Mouse (Mus musculus) midbrain, embryonic 12.5 days (tissue): Measurements from ENCODE around the gene Pknox2. TPM values are rescaled to one million over a fixed set of nuclear protein-coding genes. Genes with fewer than 3 reads are reported as not detected.

Source experiments
- ATAC-seq: fragments of 200-750 bp; cut with Nextera tagmentation; 2 replicates; pipeline ENCODE4 v1.8.0; 2017; ENCODE audit warnings: low read depth, moderate TSS enrichment, moderate library complexity; ENCODE audit not compliant: low FRiP score
- H3K27ac ChIP-seq: fragments of 300-500 bp; sonication (generic); replicated peaks from 2 replicates; pipeline ENCODE4 v1.5.1; 2016; ENCODE audit warnings: mild to moderate bottlenecking
- H3K27me3 ChIP-seq: fragments of 300-500 bp; sonication (generic); 2 replicates; pipeline ENCODE4 v1.6.1; 2016; ENCODE audit warnings: mild to moderate bottlenecking
- H3K36me3 ChIP-seq: fragments of 300-500 bp; sonication (generic); 2 replicates; pipeline ENCODE4 v1.6.1; 2016
- H3K4me1 ChIP-seq: fragments of 300-500 bp; sonication (generic); 2 replicates; pipeline ENCODE4 v1.6.1; 2016
- H3K4me2 ChIP-seq: fragments of 300-500 bp; sonication (generic); replicated peaks from 2 replicates; pipeline ENCODE4 v1.6.1; 2016; ENCODE audit warnings: mild to moderate bottlenecking, moderate library complexity
- H3K4me3 ChIP-seq: fragments of 300-500 bp; sonication (generic); 2 replicates; pipeline ENCODE4 v1.5.1; 2016; ENCODE audit warnings: mild to moderate bottlenecking
- H3K9ac ChIP-seq: fragments of 300-500 bp; sonication (generic); replicated peaks from 2 replicates; pipeline ENCODE4 v1.6.1; 2016; ENCODE audit warnings: mild to moderate bottlenecking, moderate library complexity
- H3K9me3 ChIP-seq: fragments of 300-500 bp; sonication (generic); 2 replicates; pipeline ENCODE4 v1.6.1; 2016; ENCODE audit warnings: mild to moderate bottlenecking
- WGBS: fragments of 180-500 bp; shearing (Covaris S2); methylation state at CpG from one replicate; pipeline ENCODE4 v1.1.7; 2016; 5-methylcytosine and 5-hydroxymethylcytosine counted together
- polyA plus RNA-seq: library from polyadenylated mRNA; unstranded; fragments of >200 nt; fragmentation: Nextera tagmentation; extraction: Ambion mirVana; gene quantifications from 2 replicates; pipeline ENCODE4 v1.2.1, GENCODE M21; 2016

The Pknox2 gene
- polyA plus RNA-seq, 1 experiment from 2014 or later: 33.7 TPM

GRCm38 (mm10) chr9:37035248-37035647, 112.0 kb downstream of the Pknox2 start:
- Histone ChIP-seq H3K4me1 (peaks cover 40% of the 10 kb centered on the region), H3K9ac (no peak overlapping the region), H3K4me3 (no peak overlapping the region), H3K9me3 (no peaks in the 10 kb centered on the region), H3K27me3 (no peaks in the 10 kb centered on the region), H3K36me3 (no peaks in the 10 kb centered on the region), H3K27ac (no peak overlapping the region), H3K4me2 (no peak overlapping the region)
- WGBS: 96% methylated on average over 3 of the region's 3 CpGs
- ATAC-seq: no peak

DNA sequence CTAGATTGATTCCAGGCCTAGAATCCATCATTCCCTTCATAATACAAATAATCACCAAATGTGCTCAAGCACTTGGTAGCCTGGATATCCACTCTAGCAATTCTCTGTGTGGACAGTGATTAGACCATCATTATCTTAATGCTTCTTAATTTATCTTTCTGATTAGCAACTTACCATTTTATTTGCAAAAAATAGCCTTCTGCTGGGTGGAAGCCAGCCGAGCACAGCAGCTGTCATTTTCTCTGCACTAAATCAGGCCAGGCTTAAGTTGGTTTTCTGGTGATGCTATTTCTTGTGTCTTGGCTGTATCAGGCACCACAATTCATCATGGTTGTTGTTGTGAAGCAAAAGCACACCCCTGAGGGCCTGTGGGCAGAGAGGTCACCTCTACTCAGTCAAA, 112.9 kb downstream of the Pknox2 start:
- Histone ChIP-seq H3K4me1 (peaks cover 43% of the 10 kb centered on the region), H3K9me3 (no peaks in the 10 kb centered on the region), H3K27ac (no peak overlapping the region), H3K4me3 (no peak overlapping the region), H3K9ac (no peak overlapping the region), H3K4me2 (no peak overlapping the region), H3K36me3 (no peaks in the 10 kb centered on the region), H3K27me3 (no peaks in the 10 kb centered on the region)
- ATAC-seq: no peak
- 68% methylated on average over 1 of the region's 1 CpGs for WGBS

DNA sequence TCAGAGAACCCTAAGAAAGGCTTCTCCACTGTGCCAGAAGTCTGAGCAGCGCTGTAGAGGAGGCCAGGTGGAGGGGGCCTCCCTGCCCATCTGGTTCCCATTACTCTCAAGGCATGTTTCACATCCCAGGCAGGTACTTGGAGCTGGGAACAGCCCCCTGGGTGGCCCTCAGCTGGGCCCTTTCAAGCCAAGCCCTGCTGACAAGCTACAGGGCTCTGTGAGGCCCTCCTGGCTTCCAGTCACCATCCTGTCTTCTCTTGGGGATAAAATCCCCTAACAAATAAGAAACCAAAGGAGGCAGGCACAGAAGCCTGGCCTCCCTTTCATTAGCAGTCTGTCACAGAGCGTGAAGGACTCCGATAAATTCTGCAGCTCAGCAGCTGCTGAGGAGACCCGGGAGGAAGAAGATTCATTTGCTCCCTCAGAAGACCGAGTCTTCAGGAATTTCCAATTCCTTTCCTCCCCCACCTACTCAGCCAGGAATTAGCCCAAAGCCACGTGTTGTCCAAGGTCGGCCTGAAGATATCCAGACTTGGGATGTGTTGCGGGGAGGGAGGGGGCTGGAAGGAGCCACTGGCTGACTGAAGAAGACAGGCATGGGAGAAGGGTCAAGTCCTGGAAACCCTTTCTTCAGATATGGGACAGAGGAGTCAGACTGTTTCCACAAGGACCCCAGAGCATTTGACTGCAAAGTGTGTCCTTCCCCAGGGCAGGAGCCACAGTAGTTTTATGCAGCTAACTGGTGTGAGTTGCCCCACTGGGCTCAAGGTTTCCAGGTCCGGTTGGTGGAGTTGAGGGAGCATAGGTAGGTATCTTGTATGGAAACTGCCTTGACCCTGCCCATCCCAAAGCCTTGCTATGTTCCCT, 116.6 kb downstream of the Pknox2 start:
- peak; percentile 21; the same call in 1 of the 2 replicates for ATAC-seq

GRCm38 (mm10) chr9:37029811-37030346, 117.3 kb downstream of the Pknox2 start:
- H3K4me3 ChIP-seq: no peak overlapping the region
- H3K9ac ChIP-seq: no peak overlapping the region
- H3K27ac ChIP-seq: peak overlapping the region; percentile 71
- H3K4me1 ChIP-seq: peaks cover 60% of the 10 kb centered on the region
- H3K27me3 ChIP-seq: no peaks in the 10 kb centered on the region
- no peaks in the 10 kb centered on the region for H3K9me3 ChIP-seq
- ATAC-seq: no peak
- WGBS: 75% methylated on average over 3 of the region's 3 CpGs
- H3K4me2 ChIP-seq: no peak overlapping the region
- no peaks in the 10 kb centered on the region for H3K36me3 ChIP-seq

More for the DNA sequence above, 116.6 kb downstream of the Pknox2 start:
- Histone ChIP-seq H3K4me3 (no peak overlapping the region), H3K36me3 (no peaks in the 10 kb centered on the region), H3K4me2 (no peak overlapping the region; the same call in 1 of the 2 replicates), H3K9me3 (no peaks in the 10 kb centered on the region), H3K27me3 (no peaks in the 10 kb centered on the region), H3K4me1 (peaks cover 53% of the 10 kb centered on the region), H3K9ac (no peak overlapping the region), H3K27ac (peak overlapping the region; percentile 71)
- 24% methylated on average over 9 of the region's 9 CpGs for WGBS

DNA sequence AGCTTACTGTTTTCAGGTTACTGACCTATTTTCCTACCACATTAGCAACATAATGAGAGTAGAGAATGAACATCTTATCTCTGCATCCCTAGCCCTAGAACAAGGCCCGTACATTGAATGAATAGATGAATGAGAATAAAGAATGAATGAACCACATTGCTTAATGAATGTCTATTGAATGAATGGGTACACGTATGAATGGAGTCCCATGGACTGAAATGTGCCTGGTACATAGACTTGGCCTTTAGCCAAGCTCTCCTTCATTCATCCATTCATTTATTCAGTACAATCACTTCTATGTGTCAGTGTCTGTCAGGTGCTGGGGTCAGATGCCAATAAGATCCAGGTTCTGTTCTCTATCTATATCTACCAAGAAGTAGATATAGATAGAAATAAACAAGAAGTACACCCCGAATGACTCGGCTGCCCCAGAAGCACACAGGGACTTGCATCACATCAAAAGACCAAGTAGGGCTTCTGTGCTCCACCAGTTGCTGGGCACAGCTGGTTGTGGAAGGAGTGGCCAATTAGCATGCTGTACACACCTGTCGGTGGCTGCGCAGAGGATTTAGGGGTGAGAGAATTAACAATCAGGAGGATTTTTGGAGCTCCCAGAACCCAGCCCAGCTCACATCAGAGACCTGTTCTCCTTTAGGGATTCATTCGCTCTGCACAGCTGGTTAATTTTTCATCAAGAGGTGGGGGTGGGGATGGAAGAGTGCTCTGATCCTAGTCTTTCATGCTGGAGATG, 119.2 kb downstream of the Pknox2 start:
- no peaks in the 10 kb centered on the region for H3K27me3 ChIP-seq
- H3K27ac ChIP-seq: 0 out of 2 replicates have a peak overlapping the region, but pooled peaks have one; percentile 35
- H3K9me3 ChIP-seq: no peaks in the 10 kb centered on the region
- no peak overlapping the region for H3K4me3 ChIP-seq
- H3K4me1 ChIP-seq: peaks cover 61% of the 10 kb centered on the region
- ATAC-seq: peak; percentile 46
- H3K9ac ChIP-seq: no peak overlapping the region
- WGBS: 56% methylated on average over 7 of the region's 7 CpGs
- H3K4me2 ChIP-seq: no peak overlapping the region
- no peaks in the 10 kb centered on the region for H3K36me3 ChIP-seq

GRCm38 (mm10) chr9:37025913-37026312, 121.3 kb downstream of the Pknox2 start:
- Histone ChIP-seq H3K4me3 (no peak overlapping the region), H3K27me3 (no peaks in the 10 kb centered on the region), H3K27ac (peak overlapping the region; percentile 74), H3K9ac (no peak overlapping the region; the same call in 1 of the 2 replicates), H3K4me2 (no peak overlapping the region), H3K4me1 (peaks cover 72% of the 10 kb centered on the region), H3K36me3 (no peaks in the 10 kb centered on the region), H3K9me3 (no peaks in the 10 kb centered on the region)
- ATAC-seq: peak; percentile 39
- 16% methylated on average over 3 of the region's 3 CpGs for WGBS

DNA sequence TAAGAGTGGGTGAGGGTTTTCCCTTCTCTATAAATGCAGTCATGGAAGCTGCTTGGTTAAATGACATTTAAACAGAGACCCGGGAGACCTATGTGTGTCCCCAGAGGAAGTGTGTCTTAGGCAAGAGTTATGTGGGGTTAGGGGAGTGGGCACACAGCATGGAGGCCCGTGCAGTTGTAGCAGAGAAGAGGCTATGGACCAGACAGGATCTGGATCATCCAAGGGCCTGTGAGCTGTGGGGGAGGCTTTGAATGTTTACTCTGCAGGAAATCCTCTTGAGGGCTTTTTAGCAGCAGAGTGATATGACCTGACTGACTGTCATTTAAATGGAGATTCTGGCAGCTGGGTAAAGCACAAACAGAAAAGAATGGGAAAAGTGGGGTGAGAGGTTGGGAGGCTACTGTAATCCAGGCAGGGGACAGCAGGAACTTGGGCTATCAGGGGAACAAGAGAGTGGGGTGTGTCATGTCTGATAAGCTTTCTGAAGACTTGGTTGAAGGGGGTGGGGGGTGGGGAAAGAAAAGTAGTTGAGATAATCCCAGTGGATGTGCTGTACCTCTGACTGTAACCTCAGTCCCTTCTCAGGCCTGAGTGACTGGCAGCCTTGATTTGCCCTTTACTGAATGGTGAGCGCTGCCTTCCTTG, 125.5 kb downstream of the Pknox2 start:
- Histone ChIP-seq H3K9me3 (no peaks in the 10 kb centered on the region), H3K4me2 (0 out of 2 replicates have a peak overlapping the region, but pooled peaks have one; percentile 11), H3K4me3 (no peak overlapping the region), H3K9ac (no peak overlapping the region; the same call in 1 of the 2 replicates), H3K4me1 (peaks cover 37% of the 10 kb centered on the region), H3K27me3 (no peaks in the 10 kb centered on the region), H3K36me3 (no peaks in the 10 kb centered on the region), H3K27ac (peak overlapping the region; percentile 74)
- 18% methylated on average over 3 of the region's 3 CpGs for WGBS
- ATAC-seq: no peak

DNA sequence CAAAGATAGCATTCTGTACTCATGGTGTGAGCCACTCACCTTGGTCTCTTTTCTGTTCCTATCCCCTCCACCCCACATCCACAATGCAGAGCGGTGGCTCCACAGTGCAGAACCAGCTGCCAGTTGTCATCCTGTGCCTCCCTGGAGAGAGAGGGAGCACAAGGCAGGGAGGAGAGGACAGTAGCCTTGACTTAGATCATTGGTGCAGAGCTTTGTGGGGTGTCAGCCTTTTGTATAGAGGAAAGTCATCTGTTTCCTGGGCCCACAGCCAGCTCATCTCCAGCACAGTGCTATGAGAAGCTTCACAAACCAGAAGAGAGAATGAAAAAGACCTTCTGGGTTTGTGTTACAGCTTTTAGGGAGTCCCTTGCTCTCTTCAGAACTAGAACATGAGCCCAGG, 129.1 kb downstream of the Pknox2 start:
- 78% methylated on average over 1 of the region's 1 CpGs for WGBS
- H3K36me3 ChIP-seq: no peaks in the 10 kb centered on the region
- H3K27me3 ChIP-seq: no peaks in the 10 kb centered on the region
- no peaks in the 10 kb centered on the region for H3K9me3 ChIP-seq
- H3K9ac ChIP-seq: no peak overlapping the region
- no peak overlapping the region for H3K27ac ChIP-seq
- ATAC-seq: no peak
- H3K4me2 ChIP-seq: no peak overlapping the region
- H3K4me1 ChIP-seq: peaks cover 29% of the 10 kb centered on the region
- no peak overlapping the region for H3K4me3 ChIP-seq

GRCm38 (mm10) chr9:37017169-37017568, 130.0 kb downstream of the Pknox2 start:
- no peak overlapping the region for H3K4me3 ChIP-seq
- WGBS: 83% methylated on average over 7 of the region's 7 CpGs
- no peaks in the 10 kb centered on the region for H3K36me3 ChIP-seq
- no peak for ATAC-seq
- no peak overlapping the region; the same call in 1 of the 2 replicates for H3K9ac ChIP-seq
- no peak overlapping the region for H3K4me2 ChIP-seq
- H3K4me1 ChIP-seq: peaks cover 27% of the 10 kb centered on the region
- H3K9me3 ChIP-seq: no peaks in the 10 kb centered on the region
- H3K27ac ChIP-seq: no peak overlapping the region
- H3K27me3 ChIP-seq: no peaks in the 10 kb centered on the region

GRCm38 (mm10) chr9:37016165-37016564, 131.0 kb downstream of the Pknox2 start:
- ATAC-seq: no peak
- Histone ChIP-seq H3K9me3 (no peaks in the 10 kb centered on the region), H3K36me3 (no peaks in the 10 kb centered on the region), H3K4me2 (no peak overlapping the region), H3K9ac (no peak overlapping the region), H3K4me1 (peaks cover 26% of the 10 kb centered on the region), H3K27ac (no peak overlapping the region), H3K27me3 (no peaks in the 10 kb centered on the region), H3K4me3 (no peak overlapping the region)

GRCm38 (mm10) chr9:37013565-37013964, 133.6 kb downstream of the Pknox2 start:
- WGBS: 33% methylated on average over 8 of the region's 8 CpGs
- peaks cover 26% of the 10 kb centered on the region for H3K4me1 ChIP-seq
- no peak for ATAC-seq
- H3K9ac ChIP-seq: no peak overlapping the region
- no peak overlapping the region for H3K4me2 ChIP-seq
- H3K27me3 ChIP-seq: no peaks in the 10 kb centered on the region
- no peak overlapping the region for H3K4me3 ChIP-seq
- H3K36me3 ChIP-seq: no peaks in the 10 kb centered on the region
- H3K27ac ChIP-seq: 0 out of 2 replicates have a peak overlapping the region, but pooled peaks have one; percentile 7
- no peaks in the 10 kb centered on the region for H3K9me3 ChIP-seq
